Comparison of ENCODE assay signal across 8 mouse cellular contexts in the genomic region with DNA sequence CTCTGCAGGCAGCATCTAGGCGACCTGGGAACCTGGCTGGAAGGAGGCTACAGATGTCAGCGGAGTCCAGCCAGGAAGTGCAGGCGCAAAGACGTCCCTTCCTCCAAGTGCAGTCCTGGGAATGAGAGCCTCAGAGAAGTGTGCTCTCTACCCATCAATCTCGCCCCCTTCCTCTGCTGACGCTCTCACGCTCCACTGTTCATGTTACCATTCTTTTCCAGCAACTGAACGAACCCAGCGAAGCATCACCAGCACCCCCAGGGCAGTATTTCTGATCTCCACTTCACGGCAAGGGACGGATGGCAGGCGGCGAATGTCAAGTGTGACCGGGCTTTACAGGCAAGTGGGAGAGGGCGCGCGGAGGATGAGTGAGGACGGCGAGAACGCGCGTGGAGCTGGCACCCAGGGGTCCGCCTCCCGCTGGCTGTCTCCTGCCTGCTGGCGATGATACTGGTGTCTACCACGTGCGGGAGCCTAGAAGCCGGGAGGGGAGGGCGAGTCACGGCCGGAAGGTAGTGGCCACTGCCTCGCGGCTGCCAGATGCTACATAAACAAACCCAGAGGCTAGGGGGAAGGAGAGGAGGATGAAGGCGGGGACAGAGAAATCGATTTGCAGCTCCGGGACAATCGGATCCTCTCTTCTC. TPM values are rescaled to one million over a fixed set of nuclear protein-coding genes. Genes with fewer than 3 reads are reported as not detected.
DNase-seq lines count a peak whose midpoint lies in the region; ATAC-seq and TF ChIP-seq lines count a peak whose summit lies in the region.

A gene (minus strand): TSS at position 445 of the 644 bp plus-strand sequence.

- no peaks in the 10 kb centered on the region for H3K9me3 ChIP-seq in hindbrain, embryonic 12.5 days (replicated peaks)
- no peaks in the 10 kb centered on the region for H3K9me3 ChIP-seq in neural tube, embryonic 14.5 days (ENCODE audit: control insufficient read depth, low read length)

- ATAC-seq in hindbrain, embryonic 12.5 days (ENCODE audit: low FRiP score): peak; percentile 79
- ATAC-seq in neural tube, embryonic 14.5 days (ENCODE audit: low read depth): peak; percentile 86

- no peak for TF ChIP-seq POLR2A in lung, adult 2 months (IDR thresholded peaks at IDR 0.05; ENCODE audit: borderline replicate concordance, extremely low read depth, low read depth, low read length)

- H3K4me3 ChIP-seq in hindbrain, embryonic 12.5 days: peak within 1 kb of the TSS; percentile 57
- peak within 1 kb of the TSS; percentile 68 for H3K4me3 ChIP-seq in neural tube, embryonic 14.5 days (ENCODE audit: low read depth, low read length)
- H3K4me3 ChIP-seq in lung, adult 2 months (replicated peaks; ENCODE audit: extremely low read depth, low read depth, low read length): no peak within 1 kb of the TSS

- H3K27ac ChIP-seq in hindbrain, embryonic 12.5 days: peak within 1 kb of the TSS; percentile 26
- H3K27ac ChIP-seq in neural tube, embryonic 14.5 days (ENCODE audit: low read depth, low read length): peak within 1 kb of the TSS; percentile 70; the same call in 1 of the 2 replicates

- H3K27me3 ChIP-seq in hindbrain, embryonic 12.5 days: peaks cover 6% of the 10 kb centered on the region; the same call in 1 of the 2 replicates
- no peaks in the 10 kb centered on the region for H3K27me3 ChIP-seq in neural tube, embryonic 14.5 days (ENCODE audit: control insufficient read depth, insufficient read depth, low read length)

- TF ChIP-seq CTCF in lung, adult 2 months (IDR thresholded peaks at IDR 0.05; ENCODE audit: insufficient read depth, low read length): no peak

- WGBS in hindbrain, embryonic 12.5 days: under 1% methylated on average over 37 of the region's 37 CpGs
- WGBS in neural tube, embryonic 14.5 days: under 1% methylated on average over 37 of the region's 37 CpGs
- under 1% methylated on average over 37 of the region's 37 CpGs for WGBS in lung, adult 2 months

- intact Hi-C loops in left cerebral cortex, postnatal 4 days (cut with DNase I): no loop called here

- H3K36me3 ChIP-seq in hindbrain, embryonic 12.5 days: no peaks in the 10 kb centered on the region
- no peaks in the 10 kb centered on the region for H3K36me3 ChIP-seq in neural tube, embryonic 14.5 days (ENCODE audit: control insufficient read depth, insufficient read depth, low read length)

- H3K4me1 ChIP-seq in hindbrain, embryonic 12.5 days: peaks cover 6% of the 10 kb centered on the region
- no peaks in the 10 kb centered on the region for H3K4me1 ChIP-seq in neural tube, embryonic 14.5 days (ENCODE audit: control insufficient read depth, insufficient read depth, low read length)
- no peaks in the 10 kb centered on the region for H3K4me1 ChIP-seq in lung, adult 2 months (ENCODE audit: control insufficient read depth, insufficient read depth, low read length)

- H3K9ac ChIP-seq in hindbrain, embryonic 12.5 days: peak within 1 kb of the TSS; percentile 72
- peak within 1 kb of the TSS; percentile 76 for H3K9ac ChIP-seq in neural tube, embryonic 14.5 days (replicated peaks; ENCODE audit: low read depth, low read length)

- DNase-seq in left cerebral cortex, adult 18-20 months (ENCODE audit: low spot score in 2 of 2): peak; percentile 47 to 59
- DNase-seq in left cerebral cortex, adult 11 months (ENCODE audit: low spot score): no peak
- DNase-seq in cerebellum, postnatal 4 days (ENCODE audit: low spot score in 2 of 2): peak; percentile 25 to 36
- peak; percentile 44 for DNase-seq in left cerebral cortex, postnatal 4 days
- DNase-seq in thymus, postnatal 36 days: no peak
- DNase-seq in lung, adult 2 months: no peak

- peak within 1 kb of the TSS; percentile 88 for H3K4me2 ChIP-seq in hindbrain, embryonic 12.5 days (replicated peaks)
- peak within 1 kb of the TSS; percentile 96 for H3K4me2 ChIP-seq in neural tube, embryonic 14.5 days (ENCODE audit: low read depth, low read length)

RNA-seq across cellular contexts. Expression of the gene that starts here (rescaled TPM):
- total RNA-seq in left cerebral cortex, adult 18-20 months (2021): 10 to 100 TPM; 21.9 to 22.3 TPM
- polyA plus RNA-seq in hindbrain, embryonic 12.5 days (2016; fragmentation: Nextera tagmentation; extraction: Ambion mirVana): 4.0 and 6.1 TPM in 2 replicates
- 10 to 100 TPM; 61.1 to 62.9 TPM for total RNA-seq in left cerebral cortex, postnatal 4 days (2021)
- 17.5 and 26.4 TPM in 2 replicates for polyA plus RNA-seq in neural tube, embryonic 14.5 days (2014; fragmentation: Nextera tagmentation; extraction: Ambion mirVana)
- polyA plus RNA-seq in lung, adult 2 months (2012; rRNA removed): 0.09 TPM in 1 of 2 replicates, not detected in the other

Comparison
In these comparisons a context has a peak if more than half of its experiments do, and no peak if none do; other contexts are left out.
1. DNase-seq: peak in left cerebral cortex, adult 18-20 months (2 of 2), cerebellum, postnatal 4 days (2 of 2) and left cerebral cortex, postnatal 4 days (single experiment); none in left cerebral cortex, adult 11 months (single experiment), thymus, postnatal 36 days (0 of 2) and lung, adult 2 months (single experiment).